Mouse (Mus musculus) kidney, postnatal 10 days (tissue): ENCODE data around the gene Bves.
"Not testable (repeated sequence)": the region's sequence is repeated elsewhere in the genome, so short reads cannot be mapped to it uniquely, and the experiment has no call there.

Source experiments
- DNase-seq: peaks from one replicate; pipeline ENCODE4 v3.0.0; 2021; ENCODE audit warnings: mixed read lengths

Bves gene

GRCm38 (mm10) chr10:45335434-45336422 is at the start of gene Bves:
TSS of gene Bves (plus strand) at chr10:45335772.
- peak; percentile 46 for DNase-seq

GRCm38 (mm10) chr10:45288351-45288750 is 47.2 kb upstream of the Bves start:
- DNase-seq: no peak

- peak; percentile 17 for DNase-seq
These were observed 46.1 kb upstream of the Bves start for GRCm38 (mm10) chr10:45289218-45290105.

- no peak for DNase-seq
These were observed 45.0 kb upstream of the Bves start for GRCm38 (mm10) chr10:45290618-45291017.

- DNase-seq: not testable (repeated sequence)
These were observed 43.4 kb upstream of the Bves start for GRCm38 (mm10) chr10:45292159-45292558.

GRCm38 (mm10) chr10:45295093-45295492 is 40.5 kb upstream of the Bves start:
- no peak for DNase-seq

GRCm38 (mm10) chr10:45298503-45298902 is 37.1 kb upstream of the Bves start:
- no peak for DNase-seq

- DNase-seq: no peak
These were observed 36.1 kb upstream of the Bves start for GRCm38 (mm10) chr10:45299509-45299908.

- DNase-seq: no peak
These were observed 32.1 kb upstream of the Bves start for GRCm38 (mm10) chr10:45303315-45304036.

GRCm38 (mm10) chr10:45305173-45305572 is 30.4 kb upstream of the Bves start:
- no peak for DNase-seq

- no peak for DNase-seq
These were observed 24.4 kb upstream of the Bves start for GRCm38 (mm10) chr10:45311129-45311528.

GRCm38 (mm10) chr10:45311624-45312023 is 23.9 kb upstream of the Bves start:
- no peak for DNase-seq

GRCm38 (mm10) chr10:45314865-45315264 is 20.7 kb upstream of the Bves start:
- no peak for DNase-seq

- DNase-seq: no peak
These were observed 16.6 kb upstream of the Bves start for GRCm38 (mm10) chr10:45318922-45319321.

- no peak for DNase-seq
These were observed 15.3 kb upstream of the Bves start for GRCm38 (mm10) chr10:45320296-45320695.

- no peak for DNase-seq
These were observed 11.4 kb upstream of the Bves start for GRCm38 (mm10) chr10:45324159-45324558.

- no peak for DNase-seq
These were observed 7.2 kb upstream of the Bves start for GRCm38 (mm10) chr10:45328196-45329000.

- DNase-seq: no peak
These were observed 647 bp upstream of the Bves start for GRCm38 (mm10) chr10:45334925-45335324.

- no peak for DNase-seq
These were observed 3.5 kb downstream of the Bves start for GRCm38 (mm10) chr10:45339106-45339505.

- DNase-seq: no peak
These were observed 8.8 kb downstream of the Bves start for GRCm38 (mm10) chr10:45344381-45344780.

- DNase-seq: no peak
These were observed 9.6 kb downstream of the Bves start for GRCm38 (mm10) chr10:45345217-45345616.

- not testable (repeated sequence) for DNase-seq
These were observed 12.6 kb downstream of the Bves start for GRCm38 (mm10) chr10:45348143-45348542.
